Mouse (Mus musculus) thymus, adult 2 months (tissue): ENCODE results near the gene Borcs5. TPM values are rescaled to one million over a fixed set of nuclear protein-coding genes. Genes with fewer than 3 reads are reported as not detected.

Experiments used
- DNase-seq: peaks from one replicate; pipeline ENCODE4 v3.0.0; 2021
- H3K27ac ChIP-seq: fragments of 200-500 bp; 2 replicates; pipeline ENCODE4 v1.5.1; 2012; ENCODE audit warnings: low read length, control low read depth; ENCODE audit not compliant: control insufficient read depth, insufficient read depth
- H3K27me3 ChIP-seq: fragments of 200-500 bp; 2 replicates; pipeline ENCODE4 v1.6.1; 2012; ENCODE audit warnings: mild to moderate bottlenecking, low read length, moderate library complexity, mixed read lengths; ENCODE audit not compliant: control insufficient read depth, insufficient read depth
- H3K36me3 ChIP-seq: fragments of 200-500 bp; 2 replicates; pipeline ENCODE4 v1.6.1; 2012; ENCODE audit warnings: mild to moderate bottlenecking, low read length, moderate library complexity; ENCODE audit not compliant: control insufficient read depth, insufficient read depth
- H3K4me1 ChIP-seq: fragments of 200-500 bp; replicated peaks from 2 replicates; pipeline ENCODE4 v1.6.1; 2012; ENCODE audit warnings: low read length; ENCODE audit not compliant: control insufficient read depth, insufficient read depth
- H3K4me3 ChIP-seq: fragments of 200-500 bp; 2 replicates; pipeline ENCODE4 v1.5.1; 2012; ENCODE audit warnings: mild to moderate bottlenecking, low read length, control low read depth, moderate library complexity; ENCODE audit not compliant: control insufficient read depth, insufficient read depth
- CTCF ChIP-seq: fragments of 200-500 bp; IDR thresholded peaks from 2 replicates; pipeline ENCODE4 v1.5.1; 2012; ENCODE audit warnings: mild to moderate bottlenecking, control low read depth, low read length, moderate library complexity, borderline replicate concordance; ENCODE audit not compliant: control insufficient read depth, poor library complexity, insufficient read depth; ENCODE audit errors: extremely low read depth
- POLR2A ChIP-seq: fragments of 200-500 bp; IDR thresholded peaks from 2 replicates; pipeline ENCODE4 v1.6.1; 2012; ENCODE audit warnings: mild to moderate bottlenecking, low read length, control low read depth, moderate library complexity; ENCODE audit not compliant: control insufficient read depth, poor library complexity, insufficient read depth; ENCODE audit errors: extremely low read depth
- WGBS: fragments of 180-500 bp; shearing (Covaris S2); methylation state at CpG from one replicate; pipeline ENCODE4 v1.1.7; 2018; 5-methylcytosine and 5-hydroxymethylcytosine counted together
- polyA plus RNA-seq: library from polyadenylated mRNA; depleted of rRNA; stranded (reverse); fragments of >200 nt; gene quantifications from 2 replicates; pipeline ENCODE4 v1.2.3, GENCODE M21; 2012; rRNA removed

Borcs5 gene
- 16.9 and 18.8 TPM in 2 replicates for polyA plus RNA-seq

DNA sequence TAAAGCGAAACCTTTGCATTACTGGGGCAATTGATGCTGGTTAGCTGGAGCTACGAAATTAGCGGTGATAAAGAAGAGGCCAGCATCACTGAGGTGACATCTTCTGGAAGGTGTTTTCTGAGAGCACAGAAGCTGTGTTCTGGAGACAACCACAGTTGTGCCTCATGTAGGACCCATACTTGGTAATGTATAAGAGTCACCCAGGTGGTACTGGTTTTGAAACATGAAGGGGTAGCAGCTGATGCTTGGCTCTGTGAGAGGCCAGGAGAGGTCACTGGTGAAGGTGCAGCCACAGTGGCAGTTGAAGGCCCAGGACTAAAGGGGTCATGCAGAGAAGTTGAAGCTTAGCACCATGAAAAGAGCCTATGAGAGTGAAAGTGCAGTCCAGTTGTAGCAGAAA is at the start of gene Borcs5:
TSS of gene Borcs5 (plus strand) at position 301 of the 400 bp plus-strand sequence.
- Histone ChIP-seq H3K27ac (no peak within 1 kb of the TSS), H3K27me3 (no peaks in the 10 kb centered on the region), H3K36me3 (no peaks in the 10 kb centered on the region), H3K4me1 (peaks cover 2% of the 10 kb centered on the region; the same call in 1 of the 2 replicates), H3K4me3 (no peak within 1 kb of the TSS)
- TF ChIP-seq POLR2A, result no peak
- no peak for TF ChIP-seq CTCF
- DNase-seq, result no peak
- 78% methylated on average over 3 of the region's 3 CpGs for whole genome bisulfite sequencing

DNA sequence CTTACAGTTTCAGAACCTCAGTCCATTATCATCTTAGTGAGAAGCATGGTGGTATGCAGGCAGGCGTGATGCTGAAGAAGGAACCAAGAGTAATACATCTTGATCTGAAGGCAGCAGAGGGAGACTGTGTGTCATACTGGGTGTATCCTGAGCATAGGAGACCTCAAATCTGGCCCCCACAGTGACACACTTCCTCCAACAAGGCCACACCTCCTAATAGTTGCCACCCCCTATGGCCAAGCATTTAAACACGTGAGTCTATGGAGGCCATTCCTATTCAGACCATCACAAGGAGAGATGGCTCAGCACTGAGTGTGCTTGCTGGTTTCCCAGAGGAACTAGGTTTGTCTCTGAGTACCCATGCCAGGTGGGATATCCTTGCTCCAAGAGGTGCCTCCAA is 47.7 kb upstream of the Borcs5 start:
- H3K4me1 ChIP-seq, result peaks cover 10% of the 10 kb centered on the region
- no peak for DNase-seq
- TF ChIP-seq POLR2A, result no peak
- TF ChIP-seq CTCF, result no peak
- no peaks in the 10 kb centered on the region for H3K36me3 ChIP-seq
- no peak overlapping the region for H3K4me3 ChIP-seq
- H3K27ac ChIP-seq, result no peak overlapping the region
- WGBS, result 94% methylated on average over 2 of the region's 2 CpGs
- H3K27me3 ChIP-seq, result no peaks in the 10 kb centered on the region

DNA sequence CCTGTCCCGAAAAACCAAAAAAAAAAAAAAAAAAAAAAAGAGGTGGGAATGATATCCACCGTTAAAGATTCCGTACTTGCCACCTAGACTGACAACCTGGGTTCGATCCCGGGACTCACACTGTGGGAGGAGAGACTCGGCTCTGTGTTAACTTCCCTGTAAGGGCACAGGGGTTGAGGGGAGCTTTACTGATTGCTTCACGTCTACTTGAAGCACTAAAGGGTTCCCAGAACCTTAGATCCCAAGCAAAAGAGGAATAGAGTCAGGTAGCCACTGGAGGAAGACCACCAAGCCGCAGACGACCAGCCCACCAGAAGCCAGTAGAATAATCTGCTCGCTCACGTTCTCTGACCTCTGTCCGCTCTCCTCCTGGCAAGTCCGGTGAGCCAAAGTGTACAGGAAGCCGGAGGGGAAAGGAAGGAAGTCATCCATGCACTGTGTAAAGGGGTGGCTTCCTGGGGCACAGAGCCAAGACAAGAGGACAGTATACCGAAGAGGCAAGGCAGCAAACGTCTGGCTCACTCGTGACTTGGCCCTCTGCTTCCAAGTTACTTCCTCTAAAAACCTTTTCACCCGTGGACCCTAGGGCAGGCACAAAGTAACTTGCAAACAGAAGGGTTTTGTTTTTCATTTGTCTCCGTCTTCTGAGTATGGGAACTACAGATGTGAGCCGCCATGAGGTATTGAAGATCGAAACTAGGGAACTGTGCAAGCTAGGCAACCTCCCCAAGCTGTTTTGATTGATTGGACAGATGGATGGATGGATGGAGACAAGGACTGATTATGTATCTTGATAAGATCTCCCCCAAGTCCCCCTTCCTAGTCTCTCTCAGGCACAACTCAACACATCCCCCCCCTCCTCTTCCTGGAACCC is 44.5 kb upstream of the Borcs5 start:
- TF ChIP-seq POLR2A (no peak), CTCF (no peak)
- Histone ChIP-seq H3K4me1 (peaks cover 10% of the 10 kb centered on the region), H3K4me3 (peak overlapping the region; percentile 24), H3K27ac (no peak overlapping the region), H3K27me3 (no peaks in the 10 kb centered on the region), H3K36me3 (no peaks in the 10 kb centered on the region)
- DNase-seq, result peak; percentile 3
- WGBS, result 22% methylated on average over 21 of the region's 21 CpGs

DNA sequence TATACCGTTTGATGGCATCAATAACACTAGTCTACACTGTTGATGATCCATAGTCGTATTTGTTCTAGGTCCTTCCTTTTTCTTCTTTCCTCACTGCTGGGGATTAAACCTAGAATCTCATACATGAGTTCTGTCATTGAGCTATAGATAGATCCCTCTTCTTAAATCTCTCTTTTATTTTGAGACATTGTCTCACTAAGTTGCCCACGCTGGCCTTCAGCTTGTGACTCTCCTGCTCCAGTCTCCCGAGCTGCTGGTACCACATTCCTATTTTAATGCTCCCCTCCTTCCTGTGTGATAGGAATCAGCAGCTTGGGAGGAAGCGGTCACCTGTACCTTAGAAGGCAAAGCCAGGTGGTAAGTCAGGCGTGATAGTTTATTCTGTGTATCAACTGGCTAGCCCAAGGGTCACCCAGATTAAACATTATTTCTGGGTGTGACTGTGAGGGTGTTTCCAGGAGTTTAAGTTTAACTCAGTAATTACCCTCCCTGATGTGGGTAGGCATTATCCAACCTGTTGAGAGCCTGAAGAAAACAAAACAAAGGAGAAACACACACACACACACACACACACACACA is 41.6 kb upstream of the Borcs5 start:
- Histone ChIP-seq H3K4me3 (no peak overlapping the region), H3K4me1 (peaks cover 10% of the 10 kb centered on the region), H3K27ac (no peak overlapping the region), H3K36me3 (no peaks in the 10 kb centered on the region), H3K27me3 (no peaks in the 10 kb centered on the region)
- TF ChIP-seq CTCF (no peak), POLR2A (no peak)
- DNase-seq, result no peak
- WGBS, result 92% methylated on average over 6 of the region's 6 CpGs

DNA sequence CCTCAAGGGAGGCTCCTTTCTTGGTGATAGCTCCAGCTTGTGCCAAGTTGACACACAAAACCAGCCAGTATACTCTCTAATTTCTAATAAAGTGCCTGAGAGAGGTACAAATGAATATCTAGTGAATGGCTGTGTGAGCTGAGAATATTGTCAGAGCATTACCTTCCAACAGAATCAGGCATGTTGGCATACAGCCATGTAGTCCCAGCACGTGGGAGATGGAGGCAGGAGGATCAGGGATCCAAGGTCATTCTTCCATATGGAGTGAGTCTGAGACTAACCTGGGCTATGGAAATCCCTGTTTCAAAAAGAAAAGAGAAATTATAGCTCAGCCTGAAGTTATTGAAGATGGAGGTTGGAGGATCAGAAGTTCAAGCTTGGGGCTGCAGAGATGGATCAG is 40.1 kb upstream of the Borcs5 start:
- Histone ChIP-seq H3K4me1 (peaks cover 10% of the 10 kb centered on the region), H3K27me3 (no peaks in the 10 kb centered on the region), H3K36me3 (no peaks in the 10 kb centered on the region), H3K27ac (no peak overlapping the region), H3K4me3 (no peak overlapping the region)
- TF ChIP-seq POLR2A (no peak), CTCF (no peak)
- 92% methylated on average over 1 of the region's 1 CpGs for WGBS
- DNase-seq, result no peak

DNA sequence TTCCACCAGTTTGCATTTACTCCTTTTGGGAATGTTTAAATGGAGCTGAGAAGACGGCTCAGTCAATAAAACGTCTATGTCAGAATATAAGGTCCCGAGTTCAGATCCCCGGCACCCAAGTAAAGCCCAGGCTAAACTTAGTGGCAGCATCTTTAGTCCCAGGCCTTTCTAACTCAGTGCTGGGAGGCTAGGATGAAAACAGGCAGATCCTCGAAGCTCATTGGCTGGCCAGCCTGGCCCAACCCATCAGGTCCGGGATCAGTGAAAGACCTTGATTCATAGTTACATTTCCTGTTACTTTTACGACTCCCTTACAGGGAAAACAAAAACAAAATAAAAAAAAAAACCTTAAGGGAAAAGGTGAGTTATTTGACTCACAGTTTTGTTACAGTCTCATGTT is 38.2 kb upstream of the Borcs5 start:
- no peak for TF ChIP-seq POLR2A
- no peak for TF ChIP-seq CTCF
- no peaks in the 10 kb centered on the region for H3K27me3 ChIP-seq
- H3K27ac ChIP-seq, result no peak overlapping the region
- no peak for DNase-seq
- 86% methylated on average over 7 of the region's 7 CpGs for WGBS
- H3K4me3 ChIP-seq, result no peak overlapping the region
- no peaks in the 10 kb centered on the region for H3K4me1 ChIP-seq
- no peaks in the 10 kb centered on the region for H3K36me3 ChIP-seq

DNA sequence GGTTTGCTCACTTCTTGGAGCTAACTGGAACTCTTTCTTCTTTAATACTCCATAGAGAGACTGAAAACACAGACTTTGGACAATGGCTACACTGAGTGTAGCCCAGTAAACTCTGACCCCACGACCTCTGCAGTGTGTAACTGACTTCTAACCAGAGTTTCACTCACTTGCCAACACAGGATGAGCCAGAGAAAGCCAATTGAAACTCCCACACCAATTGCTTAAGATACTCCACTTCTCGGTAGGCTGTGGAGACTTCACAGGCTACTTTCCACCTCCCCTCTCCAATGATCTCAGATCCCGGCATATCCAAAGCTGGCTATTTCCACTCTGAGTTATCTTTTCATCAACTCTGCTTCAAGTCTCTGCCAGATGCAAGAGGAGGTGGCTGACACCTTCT is 37.5 kb upstream of the Borcs5 start:
- Histone ChIP-seq H3K4me1 (no peaks in the 10 kb centered on the region), H3K4me3 (no peak overlapping the region), H3K27me3 (no peaks in the 10 kb centered on the region), H3K36me3 (no peaks in the 10 kb centered on the region), H3K27ac (no peak overlapping the region)
- DNase-seq, result no peak
- WGBS, result 77% methylated on average over 3 of the region's 3 CpGs
- TF ChIP-seq CTCF, result no peak
- TF ChIP-seq POLR2A, result no peak
